Comparison of ENCODE assay signal across 9 mouse cellular contexts in genomic region chr11:96353522-96353841, GRCm38 (mm10). TPM values are rescaled to one million over a fixed set of nuclear protein-coding genes. Genes with fewer than 3 reads are reported as not detected.
DNase-seq lines count a peak whose midpoint lies in the region; ATAC-seq lines count a peak whose summit lies in the region.
"Had no signal": no experiment of that assay in that cellular context is flagged by ENCODE, and none has a peak within 500 bp of the region (broad histone marks: within the 10 kb centered on the region; RNA-seq: fewer than 3 reads in every experiment).

No protein-coding gene starts in this region.

- peak overlapping the region; percentile 53 for H3K4me3 ChIP-seq in heart, embryonic 15.5 days
- peak overlapping the region; percentile 39 for H3K4me3 ChIP-seq in embryonic facial prominence, embryonic 11.5 days (ENCODE audit: low read depth, low read length)
- H3K4me3 ChIP-seq in limb, embryonic 12.5 days (replicated peaks), result peak overlapping the region; percentile 46

- peaks cover 94% of the 10 kb centered on the region for H3K27me3 ChIP-seq in heart, embryonic 15.5 days
- peaks cover 75% of the 10 kb centered on the region for H3K27me3 ChIP-seq in embryonic facial prominence, embryonic 11.5 days (ENCODE audit: control insufficient read depth, insufficient read depth, low read length)
- peaks cover 82% of the 10 kb centered on the region for H3K27me3 ChIP-seq in limb, embryonic 12.5 days

- peak overlapping the region; percentile 76 for H3K27ac ChIP-seq in heart, embryonic 15.5 days
- H3K27ac ChIP-seq in embryonic facial prominence, embryonic 11.5 days (replicated peaks; ENCODE audit: low read depth, low read length), result no peak overlapping the region; the same call in 1 of the 2 replicates
- H3K27ac ChIP-seq in limb, embryonic 12.5 days, result peak overlapping the region; percentile 78; the same call in 1 of the 2 replicates

- DNase-seq in heart, postnatal 14 days, result no peak
- peak; percentile 61 for DNase-seq in 3T3-L1 (ENCODE audit: low read depth, low spot score)
- DNase-seq in embryonic facial prominence, embryonic 11.5 days (ENCODE audit: low spot score), result no peak
- no peak for DNase-seq in cerebellum, adult 11 months
- DNase-seq: layer of hippocampus, adult 9-11 months had no signal

- H3K9ac ChIP-seq in heart, embryonic 15.5 days, result peak overlapping the region; percentile 48
- peak overlapping the region; percentile 62 for H3K9ac ChIP-seq in embryonic facial prominence, embryonic 11.5 days (replicated peaks; ENCODE audit: low read length)
- peak overlapping the region; percentile 66 for H3K9ac ChIP-seq in limb, embryonic 12.5 days (replicated peaks)

- intact Hi-C loops in heart, postnatal 14 days (cut with DNase I), result loop anchor here (5.0 kb wide), 1 partner anchor 36 kb away; the partner anchor contains the start of gene Hoxb4

- no peaks in the 10 kb centered on the region for H3K36me3 ChIP-seq in heart, embryonic 15.5 days
- H3K36me3 ChIP-seq in embryonic facial prominence, embryonic 11.5 days (replicated peaks; ENCODE audit: control insufficient read depth, insufficient read depth, low read depth, low read length), result no peaks in the 10 kb centered on the region
- no peaks in the 10 kb centered on the region for H3K36me3 ChIP-seq in limb, embryonic 12.5 days

- ATAC-seq in heart, embryonic 15.5 days (replicated peaks; ENCODE audit: insufficient number of reproducible peaks, insufficient read depth, low FRiP score, low read depth), result no peak
- ATAC-seq in embryonic facial prominence, embryonic 11.5 days (replicated peaks; ENCODE audit: insufficient number of reproducible peaks, low FRiP score, low TSS enrichment, low read depth), result no peak
- ATAC-seq in limb, embryonic 12.5 days (ENCODE audit: insufficient number of reproducible peaks, insufficient read depth, low FRiP score, low TSS enrichment, low read depth), result no peak
- no peak for ATAC-seq in monocyte, adult 5-6 weeks (replicated peaks; ENCODE audit: insufficient number of reproducible peaks, low FRiP score, low TSS enrichment, poor library complexity, severe bottlenecking)
- no peak for ATAC-seq in erythroid progenitor cell, adult 5-6 weeks (replicated peaks; ENCODE audit: low FRiP score, poor library complexity, severe bottlenecking)

- H3K9me3 ChIP-seq in heart, embryonic 15.5 days (replicated peaks), result no peaks in the 10 kb centered on the region
- no peaks in the 10 kb centered on the region for H3K9me3 ChIP-seq in embryonic facial prominence, embryonic 11.5 days (replicated peaks; ENCODE audit: control insufficient read depth, low read length)
- H3K9me3 ChIP-seq in limb, embryonic 12.5 days, result no peaks in the 10 kb centered on the region

- peaks cover 16% of the 10 kb centered on the region for H3K4me1 ChIP-seq in heart, embryonic 15.5 days (replicated peaks)
- H3K4me1 ChIP-seq in embryonic facial prominence, embryonic 11.5 days (ENCODE audit: control insufficient read depth, insufficient read depth, low read length), result no peaks in the 10 kb centered on the region
- H3K4me1 ChIP-seq in limb, embryonic 12.5 days (replicated peaks), result peaks cover 28% of the 10 kb centered on the region

- WGBS in heart, embryonic 15.5 days, result 5% methylated on average over 14 of the region's 14 CpGs
- under 1% methylated on average over 14 of the region's 14 CpGs for WGBS in embryonic facial prominence, embryonic 11.5 days
- WGBS in limb, embryonic 12.5 days, result under 1% methylated on average over 14 of the region's 14 CpGs

- H3K4me2 ChIP-seq in heart, embryonic 15.5 days, result peak overlapping the region; percentile 57
- peak overlapping the region; percentile 34; the same call in 1 of the 2 replicates for H3K4me2 ChIP-seq in embryonic facial prominence, embryonic 11.5 days (ENCODE audit: low read depth, low read length)
- H3K4me2 ChIP-seq in limb, embryonic 12.5 days, result peak overlapping the region; percentile 62

RNA-seq across cellular contexts. Expression of gene Hoxb2, which starts 3.2 kb away (rescaled TPM):
- polyA plus RNA-seq in heart, embryonic 15.5 days (2015; fragmentation: Nextera tagmentation; extraction: Ambion mirVana), result 3.7 and 6.8 TPM in 2 replicates
- total RNA-seq in heart, postnatal 14 days (2021), result 1 to 10 TPM in 1 of 2 experiments, under 1 TPM in 1; 0.78 to 1.3 TPM
- 6.3 and 8.4 TPM in 2 replicates for polyA plus RNA-seq in embryonic facial prominence, embryonic 11.5 days (2014; fragmentation: Nextera tagmentation; extraction: Ambion mirVana)
- 5.1 and 6.0 TPM in 2 replicates for polyA plus RNA-seq in limb, embryonic 12.5 days (2016; fragmentation: Nextera tagmentation; extraction: Ambion mirVana)
- not detected in 3 replicates for total RNA-seq in monocyte, adult 5-6 weeks (2017)
- total RNA-seq in erythroid progenitor cell, adult 5-6 weeks (2015; ENCODE audit: low replicate concordance), result not detected in 2 replicates
- 1.0 TPM in 1 of 2 replicates, not detected in the other for total RNA-seq in erythroid progenitor cell, adult 5-6 weeks (2017; ENCODE audit: low replicate concordance)

RNA-seq across cellular contexts. Expression of gene Hoxb1, which starts 12.1 kb away (rescaled TPM):
- not detected in 2 replicates for polyA plus RNA-seq in heart, embryonic 15.5 days (2015; fragmentation: Nextera tagmentation; extraction: Ambion mirVana)
- not detected for total RNA-seq in heart, postnatal 14 days (2021)
- polyA plus RNA-seq in embryonic facial prominence, embryonic 11.5 days (2014; fragmentation: Nextera tagmentation; extraction: Ambion mirVana), result 0.26 and 0.97 TPM in 2 replicates
- polyA plus RNA-seq in limb, embryonic 12.5 days (2016; fragmentation: Nextera tagmentation; extraction: Ambion mirVana), result not detected in 2 replicates
- total RNA-seq in monocyte, adult 5-6 weeks (2017), result not detected in 3 replicates
- total RNA-seq in erythroid progenitor cell, adult 5-6 weeks (2015; ENCODE audit: low replicate concordance), result not detected in 2 replicates
- not detected in 2 replicates for total RNA-seq in erythroid progenitor cell, adult 5-6 weeks (2017; ENCODE audit: low replicate concordance)

RNA-seq across cellular contexts. Expression of gene Hoxb3, which starts 30.4 kb away (rescaled TPM):
- 0.71 and 0.98 TPM in 2 replicates for polyA plus RNA-seq in heart, embryonic 15.5 days (2015; fragmentation: Nextera tagmentation; extraction: Ambion mirVana)
- total RNA-seq in heart, postnatal 14 days (2021), result under 1 TPM; 0.76 to 0.79 TPM
- polyA plus RNA-seq in embryonic facial prominence, embryonic 11.5 days (2014; fragmentation: Nextera tagmentation; extraction: Ambion mirVana), result 0.65 and 0.79 TPM in 2 replicates
- 0.55 and 0.68 TPM in 2 replicates for polyA plus RNA-seq in limb, embryonic 12.5 days (2016; fragmentation: Nextera tagmentation; extraction: Ambion mirVana)
- 1.4 to 2.1 TPM (median 1.8 TPM) in 3 replicates for total RNA-seq in monocyte, adult 5-6 weeks (2017)
- not detected in 2 replicates for total RNA-seq in erythroid progenitor cell, adult 5-6 weeks (2015; ENCODE audit: low replicate concordance)
- not detected in 2 replicates for total RNA-seq in erythroid progenitor cell, adult 5-6 weeks (2017; ENCODE audit: low replicate concordance)

RNA-seq across cellular contexts. Expression of gene Hoxb4, which starts 35.4 kb away (rescaled TPM):
- polyA plus RNA-seq in heart, embryonic 15.5 days (2015; fragmentation: Nextera tagmentation; extraction: Ambion mirVana), result 0.31 and 0.70 TPM in 2 replicates
- 1 to 10 TPM; 1.0 to 1.3 TPM for total RNA-seq in heart, postnatal 14 days (2021)
- 0.18 and 0.24 TPM in 2 replicates for polyA plus RNA-seq in embryonic facial prominence, embryonic 11.5 days (2014; fragmentation: Nextera tagmentation; extraction: Ambion mirVana)
- 0.56 and 0.73 TPM in 2 replicates for polyA plus RNA-seq in limb, embryonic 12.5 days (2016; fragmentation: Nextera tagmentation; extraction: Ambion mirVana)
- total RNA-seq in monocyte, adult 5-6 weeks (2017), result 4.7 to 6.6 TPM (median 5.2 TPM) in 3 replicates
- 1.3 TPM in 1 of 2 replicates, not detected in the other for total RNA-seq in erythroid progenitor cell, adult 5-6 weeks (2015; ENCODE audit: low replicate concordance)
- total RNA-seq in erythroid progenitor cell, adult 5-6 weeks (2017; ENCODE audit: low replicate concordance), result not detected in 2 replicates

RNA-seq across cellular contexts. Expression of gene Hoxb5, which starts 50.3 kb away (rescaled TPM):
- 1.4 and 3.3 TPM in 2 replicates for polyA plus RNA-seq in heart, embryonic 15.5 days (2015; fragmentation: Nextera tagmentation; extraction: Ambion mirVana)
- under 1 TPM; 0.19 to 0.22 TPM for total RNA-seq in heart, postnatal 14 days (2021)
- 0.67 and 2.0 TPM in 2 replicates for polyA plus RNA-seq in embryonic facial prominence, embryonic 11.5 days (2014; fragmentation: Nextera tagmentation; extraction: Ambion mirVana)
- polyA plus RNA-seq in limb, embryonic 12.5 days (2016; fragmentation: Nextera tagmentation; extraction: Ambion mirVana), result 0.83 and 2.1 TPM in 2 replicates
- not detected in 3 replicates for total RNA-seq in monocyte, adult 5-6 weeks (2017)
- not detected in 2 replicates for total RNA-seq in erythroid progenitor cell, adult 5-6 weeks (2015; ENCODE audit: low replicate concordance)
- not detected in 2 replicates for total RNA-seq in erythroid progenitor cell, adult 5-6 weeks (2017; ENCODE audit: low replicate concordance)
